Mouse (Mus musculus) leukemia stem cell, adult 10-12 weeks (primary cell): Measurements from ENCODE around the gene Frmd5. TPM values are rescaled to one million over a fixed set of nuclear protein-coding genes. Genes with fewer than 3 reads are reported as not detected.

ENCODE experiments used
- polyA plus RNA-seq: library from polyadenylated mRNA; stranded (reverse); fragments of >175 nt; gene quantifications from 2 replicates; pipeline ENCODE4 v1.2.3, GENCODE M21; 2012; ENCODE audit warnings: low replicate concordance

Frmd5 gene
- 0.41 TPM in 1 of 2 replicates, not detected in the other for polyA plus RNA-seq

DNA sequence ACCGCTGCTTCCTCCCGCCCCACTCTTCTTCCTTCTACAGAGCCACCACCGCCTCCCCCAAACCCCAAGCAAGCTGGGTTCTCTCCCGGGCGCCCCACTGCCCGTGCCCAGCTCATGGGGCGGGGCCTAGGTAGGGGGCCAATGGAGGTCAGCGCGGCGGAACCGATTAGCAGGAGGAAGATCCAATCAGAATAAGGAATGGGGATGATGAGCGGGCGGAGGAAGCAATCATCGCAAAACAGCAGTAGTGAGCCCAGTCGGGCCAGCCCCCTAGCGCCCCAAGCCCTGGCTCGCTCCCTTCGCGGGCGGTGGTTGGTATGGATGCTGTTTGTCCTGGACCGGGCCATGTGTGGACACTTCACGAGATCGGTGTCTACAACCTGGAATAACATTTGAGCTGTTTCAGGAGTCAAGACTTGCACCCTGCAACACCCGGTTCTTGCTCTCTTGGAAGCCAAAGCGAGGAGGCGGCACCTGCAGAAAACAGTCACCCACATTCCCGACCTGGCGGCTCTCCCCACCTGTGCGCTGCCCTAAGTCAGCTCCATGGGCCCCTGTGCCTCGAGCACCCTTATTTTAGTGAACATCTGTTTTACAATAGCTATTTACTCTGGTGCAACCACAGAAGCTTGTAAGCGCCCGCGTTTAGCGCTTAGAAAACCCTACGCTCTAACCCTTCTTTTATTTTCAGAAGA is at the start of gene Frmd5:
Gene Frmd5, minus strand, starts transcription at position 129 of the 695 bp plus-strand sequence.

DNA sequence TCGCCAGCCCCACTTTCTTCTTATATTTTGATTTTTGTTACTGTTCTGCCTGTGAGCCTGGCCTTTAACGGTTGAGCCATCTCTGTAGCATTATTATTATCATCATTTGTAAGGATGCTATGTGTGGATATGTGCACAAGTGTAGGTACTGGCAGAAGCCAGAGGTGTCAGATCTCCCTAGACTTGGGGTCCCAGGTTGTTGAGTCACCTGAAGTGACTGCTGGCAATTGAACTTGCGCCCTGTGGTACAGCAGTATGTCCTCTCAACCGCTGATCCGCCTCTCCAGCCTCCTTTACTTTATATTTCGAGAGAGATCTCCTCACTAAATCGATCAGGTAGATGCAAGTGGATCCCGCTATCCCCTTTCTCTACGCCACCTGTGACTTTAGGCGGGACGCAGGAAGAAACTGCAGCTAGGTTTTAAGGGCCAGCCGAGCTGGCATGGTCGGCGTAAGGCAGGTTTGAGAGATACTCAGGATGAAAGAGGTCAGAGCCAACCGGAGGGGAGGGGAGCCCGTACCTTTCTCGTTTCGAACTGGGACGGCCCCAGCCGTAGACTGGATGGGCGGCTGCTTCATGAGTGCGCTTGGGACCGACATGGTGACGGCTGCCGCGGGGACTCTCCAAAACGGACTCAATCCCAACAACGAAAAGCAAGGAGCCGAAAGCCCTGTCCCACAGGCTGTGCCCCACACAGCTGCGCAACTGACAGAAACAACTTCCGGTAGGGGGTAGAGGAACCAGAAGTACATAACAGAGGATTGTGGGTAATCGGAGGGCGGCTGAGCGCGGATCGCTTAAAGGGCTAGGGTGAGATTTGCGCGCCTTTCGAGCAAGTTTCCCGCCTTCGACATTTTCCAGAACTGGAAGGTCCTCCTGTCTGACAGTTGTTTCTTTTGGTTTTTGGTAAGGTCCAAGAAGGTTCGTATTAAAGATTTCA is 300.7 kb downstream of the Frmd5 start, which contains the start of the genes Mfap1a and Wdr76:
Gene Mfap1a, minus strand, starts transcription at position 724 of the 941 bp plus-strand sequence.
Gene Wdr76, plus strand, starts transcription at position 782 of the 941 bp plus-strand sequence.

Other genes starting within 250 kb of the Frmd5 start
- gene Casc4, start 59.9 kb upstream of the Frmd5 start, polyA plus RNA-seq, result 5.5 and 8.8 TPM in 2 replicates
- 2.5 and 4.1 TPM in 2 replicates for gene Ctdspl2, start 148.9 kb upstream of the Frmd5 start, polyA plus RNA-seq
- 0.26 TPM in 1 of 2 replicates, not detected in the other for gene Mageb3, start 149.0 kb upstream of the Frmd5 start, polyA plus RNA-seq
- 75.5 and 106 TPM in 2 replicates for gene Eif3j1, start 221.5 kb upstream of the Frmd5 start, polyA plus RNA-seq